Mouse (Mus musculus) heart, postnatal 25 days (tissue): ENCODE measurements around the gene Trcg1. TPM values are rescaled to one million over a fixed set of nuclear protein-coding genes. Genes with fewer than 3 reads are reported as not detected.

Source experiments
- DNase-seq: peaks from one replicate; pipeline ENCODE4 v3.0.0; 2022; ENCODE audit warnings: low spot score
- intact Hi-C: fragments of 180-260 bp; cut with DNase I; formaldehyde crosslinking; loops from one replicate; pipeline ENCODE4 v1.15.1; 2025
- total RNA-seq, 2 experiments: library from RNA; stranded (reverse); gene quantifications; 2 replicates each; pipeline ENCODE4 v1.2.3; 2021

Trcg1 gene
- total RNA-seq, 2 experiments from 2014 or later: not detected

DNA sequence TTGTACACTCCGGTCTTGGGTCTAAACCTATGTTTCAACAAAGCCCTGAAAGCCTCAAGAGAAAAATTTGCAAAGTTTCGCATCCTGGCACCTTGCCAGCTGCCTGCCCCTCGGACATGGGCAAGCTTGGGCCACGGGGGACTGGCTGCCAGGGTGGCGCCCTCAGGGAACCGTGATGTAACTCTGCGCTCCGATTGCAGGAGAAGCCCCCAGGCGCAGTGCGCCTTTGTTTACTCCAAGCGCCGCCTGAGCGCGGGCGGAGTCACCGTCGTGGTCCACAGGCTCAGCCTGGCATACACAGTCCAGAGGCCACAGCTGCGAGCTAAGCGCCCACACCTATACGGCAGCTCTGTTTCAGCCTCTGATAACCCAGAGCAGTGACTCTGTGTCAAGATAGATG is 45.2 kb downstream of the Trcg1 start:
- intact Hi-C loops: no loop called here

GRCm38 (mm10) chr9:57282686-57283085 is 46.3 kb downstream of the Trcg1 start:
- intact Hi-C loops: no loop called here
- no peak for DNase-seq

More for the DNA sequence above, 45.2 kb downstream of the Trcg1 start:
- no peak for DNase-seq

DNA sequence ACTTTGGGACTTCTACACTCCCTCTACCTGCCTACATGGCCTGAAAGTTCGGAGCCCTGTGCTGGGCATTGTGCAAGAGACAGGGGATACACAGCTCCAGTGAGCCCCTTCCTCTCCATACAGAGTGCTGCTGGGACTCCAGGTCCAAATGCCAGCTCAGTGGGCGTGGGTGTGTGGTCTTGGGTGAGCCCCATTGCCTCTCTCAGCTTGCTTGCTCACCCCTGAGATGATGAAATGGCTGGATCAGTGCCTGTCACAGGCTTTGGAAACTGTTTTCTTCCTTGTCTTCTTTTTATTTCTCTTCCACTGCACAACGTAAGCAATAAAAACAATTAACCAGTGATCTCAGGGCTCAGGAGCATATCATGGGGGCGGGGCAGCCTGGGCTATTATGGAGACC is 47.0 kb downstream of the Trcg1 start:
- no peak for DNase-seq
- intact Hi-C loops: no loop called here

DNA sequence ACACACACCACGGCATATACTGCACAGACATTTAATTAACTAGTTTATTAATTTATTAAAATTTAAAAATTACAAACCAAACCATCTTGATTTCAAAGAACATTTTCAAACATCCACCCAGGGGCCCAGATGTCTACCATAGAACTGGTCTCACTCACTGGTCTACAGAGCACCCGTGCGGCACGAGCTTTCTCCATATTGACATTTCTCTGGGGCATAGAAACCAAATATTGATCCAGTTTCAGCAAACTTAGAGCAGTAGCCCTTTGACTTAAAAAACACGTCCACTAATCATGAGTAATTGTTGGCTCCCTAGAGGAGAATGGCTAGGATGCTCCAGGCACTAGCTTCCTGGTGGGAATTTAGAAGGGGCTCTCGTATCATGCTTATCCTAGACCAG is 50.8 kb downstream of the Trcg1 start:
- no peak for DNase-seq
- intact Hi-C loops: no loop called here

DNA sequence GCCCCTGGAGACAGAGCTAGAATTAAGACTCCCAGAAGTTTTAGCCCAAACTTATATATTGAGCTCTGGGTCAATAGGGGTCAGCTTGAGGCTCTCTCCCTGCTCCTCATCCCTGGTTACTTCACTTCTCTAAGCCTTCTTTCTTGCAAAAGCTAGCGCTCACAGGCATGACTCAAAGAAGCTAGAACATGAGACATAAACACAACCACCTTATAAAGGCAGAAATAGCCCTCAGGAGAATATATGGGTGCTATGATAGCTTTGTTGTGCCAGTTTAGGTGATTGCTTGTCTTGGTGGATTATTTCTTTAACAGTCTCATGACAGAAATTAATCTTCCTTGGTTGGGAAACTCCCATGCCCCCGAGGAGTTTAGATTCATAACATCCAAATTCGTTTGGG is 58.5 kb downstream of the Trcg1 start:
- DNase-seq: no peak
- intact Hi-C loops: no loop called here

- intact Hi-C loops: no loop called here
Measured at GRCm38 (mm10) chr9:57295666-57296065, 59.3 kb downstream of the Trcg1 start.

GRCm38 (mm10) chr9:57296277-57296676 is 59.9 kb downstream of the Trcg1 start:
- no peak for DNase-seq
- intact Hi-C loops: no loop called here

More at GRCm38 (mm10) chr9:57295666-57296065, 59.3 kb downstream of the Trcg1 start:
- DNase-seq: no peak

GRCm38 (mm10) chr9:57297938-57298337 is 61.6 kb downstream of the Trcg1 start:
- intact Hi-C loops: no loop called here
- DNase-seq: no peak

Other genes with a start within 250 kb of the Trcg1 start
- 10 to 100 TPM; 10.0 to 10.7 TPM for gene Ptpn9, start 241.6 kb upstream of the Trcg1 start, total RNA-seq
- 10 to 100 TPM; 27.0 to 31.7 TPM for gene Sin3a, start 164.5 kb upstream of the Trcg1 start, total RNA-seq
- gene Man2c1, start 105.9 kb upstream of the Trcg1 start, total RNA-seq: 10 to 100 TPM; 43.7 to 46.0 TPM
- 1 to 10 TPM; 5.4 to 6.0 TPM for gene Neil1, start 88.3 kb upstream of the Trcg1 start, total RNA-seq
- gene Commd4, start 78.2 kb upstream of the Trcg1 start, total RNA-seq: 10 to 100 TPM; 26.4 to 28.8 TPM
- gene 1700017B05Rik, start 26.1 kb downstream of the Trcg1 start, total RNA-seq: 10 to 100 TPM; 11.0 to 11.5 TPM
- gene Ppcdc, start 203.6 kb downstream of the Trcg1 start, total RNA-seq: 1 to 10 TPM; 7.8 to 8.7 TPM
- 1 to 10 TPM; 4.9 to 5.1 TPM for gene Scamp5, start 231.5 kb downstream of the Trcg1 start, total RNA-seq